Mouse (Mus musculus) fat pad, adult 2 months (tissue): ENCODE results near the gene Stat5a.

ENCODE experiments used
- DNase-seq: peaks from one replicate; pipeline ENCODE4 v3.0.0-alpha.2; 2011; ENCODE audit warnings: low read depth, low spot score; ENCODE audit errors: extremely low read depth

Stat5a gene

GRCm38 (mm10) chr11:100894146-100894918 lies 35.2 kb downstream of the Stat5a start:
- DNase-seq = no peak

- no peak for DNase-seq
Observed at GRCm38 (mm10) chr11:100896078-100896477, 36.9 kb downstream of the Stat5a start.

DNA sequence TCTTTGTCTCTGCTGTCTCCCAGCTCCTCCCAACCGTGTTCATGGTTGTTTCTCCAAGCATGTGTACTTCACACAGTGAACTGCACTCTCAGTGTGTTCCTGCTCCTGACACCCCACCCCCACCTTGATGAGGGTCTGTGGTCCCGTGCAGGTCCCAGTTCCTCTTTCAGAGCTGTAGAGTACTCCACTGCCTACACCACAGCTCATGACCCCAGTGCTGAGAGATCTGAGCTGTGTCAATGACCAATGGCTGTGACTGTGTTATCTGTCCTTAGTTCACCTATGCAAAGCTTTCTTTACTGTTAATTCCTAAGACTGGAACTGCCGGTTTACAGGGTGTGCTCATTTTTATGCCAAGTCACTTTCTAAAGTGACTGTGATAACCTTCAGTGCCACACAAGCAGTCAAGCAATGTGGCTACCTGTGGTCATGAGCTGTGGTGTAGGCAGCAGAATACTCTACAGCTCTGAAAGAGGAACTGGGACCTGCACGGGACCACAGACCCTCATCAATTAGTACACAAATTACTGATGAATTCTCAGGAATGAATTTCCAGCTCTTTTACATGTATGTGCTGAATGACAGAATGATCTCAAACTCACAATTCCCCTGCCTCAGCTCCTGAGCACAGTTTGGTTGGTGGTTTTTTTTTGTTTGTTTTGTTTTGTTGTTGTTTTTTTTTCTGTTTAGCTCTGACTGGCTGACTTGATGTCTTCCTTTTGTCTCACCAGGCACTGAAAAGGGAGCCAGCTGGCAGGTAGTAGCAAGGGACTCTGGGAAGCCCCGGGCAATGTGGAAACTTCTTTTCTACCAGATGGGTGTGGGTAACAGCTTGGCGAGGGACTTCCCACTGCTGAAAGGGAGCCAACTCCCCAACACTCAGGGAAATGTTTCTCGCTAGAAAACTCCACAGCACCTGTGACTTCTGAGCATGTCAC lies 38.4 kb downstream of the Stat5a start:
- DNase-seq = no peak

DNA sequence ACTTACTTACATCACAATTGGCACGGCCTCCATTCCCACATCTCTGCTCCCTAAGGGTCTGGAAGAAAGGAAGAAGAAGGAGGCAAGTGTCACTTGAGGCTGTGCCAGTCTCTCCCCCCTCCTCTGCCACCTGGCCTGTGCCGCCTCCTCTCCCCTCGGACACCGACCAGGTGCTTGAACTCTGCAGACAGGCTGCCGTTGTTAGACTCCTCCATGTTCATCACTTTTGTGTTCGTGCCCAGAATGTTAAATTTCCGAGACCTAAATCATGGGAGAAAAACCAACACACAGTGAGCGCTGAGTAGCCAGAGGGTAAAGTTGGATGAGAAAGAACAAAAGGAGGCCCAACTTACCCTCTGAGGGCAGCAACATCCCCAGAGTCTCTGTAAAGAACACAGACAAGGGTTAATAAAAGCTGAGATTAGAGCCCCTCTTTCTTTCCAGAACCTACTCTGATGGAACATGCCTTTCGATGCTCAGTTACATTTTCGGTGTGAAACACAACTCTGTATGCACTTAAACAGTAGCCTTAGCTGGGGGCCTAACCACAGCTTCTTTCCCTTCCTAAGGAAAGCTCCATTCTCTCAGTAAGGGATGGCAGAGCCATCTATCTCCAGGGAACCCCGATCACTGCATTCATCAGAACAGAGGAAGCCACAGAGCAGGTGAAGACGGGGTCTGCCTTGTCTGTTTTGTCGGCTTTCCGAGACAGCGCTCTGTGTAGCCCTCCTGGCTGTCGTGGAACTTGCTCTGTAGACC lies 39.5 kb downstream of the Stat5a start:
- DNase-seq = no peak

DNA sequence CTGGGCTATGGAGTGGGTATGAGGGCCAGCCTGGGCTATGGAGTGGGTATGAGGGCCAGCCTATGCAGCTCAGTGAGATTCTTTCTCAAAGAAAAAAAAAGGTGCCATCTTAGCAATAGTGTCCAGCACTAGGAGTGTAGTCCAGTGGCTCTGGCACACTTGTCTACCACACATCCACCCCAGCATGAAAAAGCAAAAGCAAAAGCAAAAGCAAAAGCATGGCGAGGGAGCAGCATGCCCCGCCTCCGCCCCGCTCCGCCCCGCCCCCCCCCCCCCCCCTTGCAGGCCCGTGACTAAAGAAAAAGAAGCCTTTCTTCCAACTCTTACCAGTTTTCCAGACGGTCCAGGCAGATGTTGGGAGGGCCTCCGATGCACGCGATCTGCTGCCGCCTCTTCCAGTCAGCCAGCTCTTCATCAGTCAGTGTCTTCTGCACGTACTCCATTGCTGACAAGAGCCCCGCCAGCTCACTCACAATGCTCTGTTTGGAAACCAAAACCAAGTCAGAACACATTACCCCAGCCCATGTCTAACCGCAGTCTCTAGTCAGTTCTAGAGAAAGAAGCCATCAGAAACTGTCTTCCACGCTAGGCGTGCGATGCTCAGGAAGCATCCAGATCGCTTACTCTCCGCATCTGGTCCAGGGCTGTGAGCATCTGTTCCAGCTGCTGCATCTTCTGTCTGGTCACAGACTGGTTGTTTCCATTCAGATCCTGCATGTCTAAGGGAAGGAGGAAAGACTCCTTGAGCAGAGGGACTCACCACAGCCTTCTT lies 45.6 kb downstream of the Stat5a start:
- no peak for DNase-seq

GRCm38 (mm10) chr11:100905929-100906328 lies 46.8 kb downstream of the Stat5a start:
- no peak for DNase-seq

- DNase-seq = no peak
Observed at GRCm38 (mm10) chr11:100906885-100907284, 47.7 kb downstream of the Stat5a start.

DNA sequence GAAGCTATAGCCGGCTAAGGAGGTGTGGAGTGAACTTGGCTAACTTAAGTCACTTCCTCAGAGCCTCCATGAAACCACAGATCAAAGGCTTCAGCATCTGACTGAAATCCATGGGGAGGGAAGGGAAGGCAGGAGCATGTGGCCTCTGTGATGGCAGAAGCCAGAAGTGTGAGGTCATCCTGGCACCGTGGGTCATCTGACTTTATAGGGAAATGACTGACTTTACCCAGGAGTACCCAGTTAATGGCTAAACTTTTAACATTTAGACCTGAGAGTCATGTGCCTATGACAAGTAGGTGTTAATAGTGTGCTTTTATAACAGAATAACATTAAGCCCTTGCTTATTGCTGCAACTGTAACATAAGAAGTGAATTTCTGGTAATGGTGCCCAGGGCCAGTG lies 49.0 kb downstream of the Stat5a start:
- DNase-seq = no peak

- DNase-seq = no peak
Observed at GRCm38 (mm10) chr11:100908567-100908966, 49.4 kb downstream of the Stat5a start.

DNA sequence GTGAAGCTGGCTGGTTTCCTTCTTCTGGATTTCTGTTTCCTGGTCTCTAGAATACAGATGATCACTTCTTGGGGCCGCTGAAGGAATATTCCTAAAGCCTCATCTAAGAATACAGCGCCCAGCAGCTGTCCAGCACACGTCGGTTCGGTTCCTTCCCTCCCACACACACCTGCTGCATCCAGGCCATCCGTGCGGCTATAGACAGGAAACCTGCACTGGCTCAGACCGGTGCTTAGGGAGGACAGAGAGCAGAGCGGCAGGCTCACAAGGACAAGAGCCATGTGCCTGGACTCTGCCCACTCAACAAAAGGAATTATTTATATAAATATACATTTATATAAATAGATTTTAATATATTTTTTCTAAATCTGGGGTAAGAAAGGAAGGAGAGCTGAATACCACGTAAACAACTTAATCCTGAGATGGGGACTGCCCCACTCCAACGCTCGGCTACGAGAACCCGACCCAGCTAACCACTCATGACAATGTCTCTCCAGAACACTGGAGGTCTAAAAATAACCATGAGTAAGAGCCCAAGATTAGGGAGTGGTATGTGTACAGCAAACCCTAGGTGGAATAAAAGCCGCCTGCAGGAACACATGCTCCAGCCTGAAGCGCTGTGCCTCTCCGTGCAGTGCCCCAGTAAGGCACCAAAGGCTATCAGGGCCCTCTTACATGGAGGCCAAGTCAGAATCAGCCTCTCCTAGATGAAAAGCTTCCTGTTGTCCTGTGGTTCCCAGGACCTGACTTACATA lies 53.4 kb downstream of the Stat5a start:
- no peak for DNase-seq

GRCm38 (mm10) chr11:100914415-100914814 lies 55.3 kb downstream of the Stat5a start:
- DNase-seq = no peak

GRCm38 (mm10) chr11:100915063-100915462 lies 55.9 kb downstream of the Stat5a start:
- DNase-seq = no peak

DNA sequence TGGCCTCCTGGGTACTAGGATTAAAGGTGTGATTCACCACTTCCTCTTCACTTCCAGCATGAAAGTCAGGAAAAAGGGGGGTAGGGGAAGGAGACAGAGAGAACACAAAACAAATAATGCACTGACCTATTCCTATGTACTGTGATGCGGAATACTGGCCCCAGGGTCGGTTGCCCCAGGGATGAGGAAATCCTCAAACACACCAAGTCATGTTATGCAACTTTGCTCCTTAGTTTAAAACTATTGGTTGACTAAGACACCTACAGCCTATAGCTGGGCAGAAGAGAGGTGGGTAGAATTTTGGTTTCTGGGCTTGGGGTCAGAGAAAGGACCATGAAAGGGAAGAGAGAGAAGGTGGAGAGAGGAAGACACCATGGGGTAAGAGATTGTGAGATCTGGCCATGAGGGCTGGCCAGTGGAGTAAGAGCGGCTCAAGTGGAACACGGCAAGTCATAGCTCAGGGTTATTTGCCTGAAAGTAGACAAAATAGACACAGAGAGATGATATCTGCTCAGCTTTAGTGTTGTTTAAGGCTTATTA lies 57.4 kb downstream of the Stat5a start:
- no peak for DNase-seq

- DNase-seq = no peak
Observed at GRCm38 (mm10) chr11:100918007-100918406, 58.9 kb downstream of the Stat5a start.

GRCm38 (mm10) chr11:100920887-100921624 lies 61.9 kb downstream of the Stat5a start:
- no peak for DNase-seq

DNA sequence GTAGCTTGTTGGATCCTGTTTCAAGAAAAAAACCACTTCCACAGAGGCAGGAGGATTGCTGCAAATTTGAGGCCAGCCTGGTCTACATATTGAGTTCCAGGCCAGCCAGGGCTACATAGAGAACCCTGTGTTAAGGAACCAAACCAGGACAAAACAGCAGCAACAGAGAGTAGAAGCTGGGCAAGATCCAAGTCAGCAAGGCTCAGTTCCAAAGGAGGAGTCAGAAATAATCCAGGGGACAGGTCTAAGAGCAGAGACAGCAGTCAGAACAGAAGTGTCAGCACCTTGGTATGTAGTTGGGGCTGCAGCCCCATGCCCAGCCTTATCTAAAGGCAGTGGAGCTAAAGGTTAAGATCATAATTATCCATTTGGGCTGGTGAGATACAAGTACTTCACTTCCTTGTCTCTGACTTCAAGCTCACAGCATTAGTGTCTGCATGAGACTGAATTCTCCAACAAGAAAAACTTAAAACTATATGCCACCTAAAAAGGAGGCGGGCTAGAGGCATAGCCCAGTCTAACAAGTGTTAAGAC lies 65.3 kb downstream of the Stat5a start:
- no peak for DNase-seq

GRCm38 (mm10) chr11:100927386-100927785 lies 68.2 kb downstream of the Stat5a start:
- no peak for DNase-seq

DNA sequence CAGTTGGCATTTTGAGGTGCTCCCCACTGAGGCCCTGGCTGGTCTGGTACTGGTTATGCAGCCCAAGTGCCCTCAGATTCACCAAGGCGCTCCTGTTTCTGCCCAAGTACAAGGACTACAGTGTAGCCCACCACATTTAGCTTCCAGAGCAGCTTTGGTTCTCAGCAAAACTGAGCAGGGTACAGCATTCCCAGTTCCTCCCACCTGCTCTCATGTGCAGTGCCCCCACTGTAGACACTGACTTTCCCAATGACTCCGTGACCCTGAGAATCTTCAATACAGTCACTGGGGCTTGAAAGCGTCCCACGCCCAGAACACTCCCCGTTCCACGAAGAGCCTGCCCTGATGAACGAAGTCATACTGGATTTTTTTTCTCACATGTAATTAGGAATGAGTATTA lies 71.5 kb downstream of the Stat5a start:
- DNase-seq = no peak
